Mouse (Mus musculus): ENCODE results near the gene Wdr83.

DNA sequence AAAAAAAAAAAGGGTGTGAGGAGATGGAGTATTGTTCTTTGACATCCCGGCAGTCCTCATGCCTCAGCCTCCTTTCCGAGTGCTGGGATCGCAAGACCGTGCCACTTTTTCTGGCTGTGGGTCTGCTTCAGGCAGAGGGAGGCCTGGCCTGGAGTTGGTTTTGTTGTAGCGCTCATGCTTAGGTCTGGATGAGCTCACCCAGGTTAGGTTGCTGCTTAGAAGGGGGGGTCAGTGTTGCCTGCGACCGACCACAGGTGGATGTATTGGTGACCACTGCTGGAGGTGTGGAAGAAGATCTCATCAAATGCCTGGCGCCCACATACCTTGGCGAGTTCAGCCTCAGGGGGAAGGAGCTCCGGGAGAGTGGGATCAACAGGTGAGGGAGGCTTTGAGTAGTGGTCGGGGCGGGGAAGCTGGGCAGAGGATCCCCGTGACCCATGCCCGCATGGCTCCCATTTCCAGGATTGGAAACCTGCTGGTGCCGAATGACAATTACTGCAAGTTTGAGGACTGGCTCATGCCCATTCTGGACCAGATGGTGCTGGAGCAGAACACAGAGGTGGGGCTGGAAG, 8.0 kb downstream of the Wdr83 start:
- TF ChIP-seq POLR2A (IDR thresholded peaks at IDR 0.05; ENCODE audit: borderline replicate concordance, insufficient read depth, low read length) (no peak), CTCF (IDR thresholded peaks at IDR 0.05; ENCODE audit: borderline replicate concordance, insufficient read depth, low read depth, low read length) (no peak)
